Mouse (Mus musculus) stomach, embryonic 14.5 days (tissue): ENCODE measurements around the gene Tars2. TPM values are rescaled to one million over a fixed set of nuclear protein-coding genes. Genes with fewer than 3 reads are reported as not detected.

Experiments used
- ATAC-seq: fragments of 200-750 bp; cut with Nextera tagmentation; 2 replicates; pipeline ENCODE4 v1.8.0; 2017; ENCODE audit warnings: low read depth, moderate TSS enrichment; ENCODE audit not compliant: insufficient number of reproducible peaks, insufficient read depth, low FRiP score
- H3K27ac ChIP-seq: fragments of 300-500 bp; sonication (generic); 2 replicates; pipeline ENCODE4 v1.5.1; 2014; ENCODE audit warnings: mild to moderate bottlenecking, low read length, moderate library complexity, mixed read lengths
- H3K27me3 ChIP-seq: fragments of 300-500 bp; sonication (generic); 2 replicates; pipeline ENCODE4 v1.6.1; 2014; ENCODE audit warnings: low read length, control low read depth, mixed read lengths; ENCODE audit not compliant: control insufficient read depth, insufficient read depth
- H3K36me3 ChIP-seq: fragments of 300-500 bp; sonication (generic); 2 replicates; pipeline ENCODE4 v1.6.1; 2014; ENCODE audit warnings: mild to moderate bottlenecking, control low read depth, low read length, moderate library complexity, mixed read lengths; ENCODE audit not compliant: control insufficient read depth, insufficient read depth
- H3K4me1 ChIP-seq: fragments of 300-500 bp; sonication (generic); 2 replicates; pipeline ENCODE4 v1.6.1; 2014; ENCODE audit warnings: low read length, control low read depth, mixed read lengths; ENCODE audit not compliant: control insufficient read depth, insufficient read depth
- H3K4me2 ChIP-seq: fragments of 300-500 bp; sonication (generic); replicated peaks from 2 replicates; pipeline ENCODE4 v1.6.1; 2014; ENCODE audit warnings: low read depth, low read length, control low read depth
- H3K4me3 ChIP-seq: fragments of 300-500 bp; sonication (generic); 2 replicates; pipeline ENCODE4 v1.5.1; 2014; ENCODE audit warnings: low read depth, low read length, control low read depth
- H3K9ac ChIP-seq: fragments of 300-500 bp; sonication (generic); replicated peaks from 2 replicates; pipeline ENCODE4 v1.6.1; 2014; ENCODE audit warnings: low read depth, mild to moderate bottlenecking, control low read depth, low read length, moderate library complexity, mixed read lengths
- H3K9me3 ChIP-seq: fragments of 300-500 bp; sonication (generic); 2 replicates; pipeline ENCODE4 v1.6.1; 2016; ENCODE audit warnings: low read depth, low read length, control low read depth; ENCODE audit not compliant: control insufficient read depth
- WGBS: fragments of 180-500 bp; shearing (Covaris S2); extraction: QIAGEN DNeasy Blood & Tissue Kit; methylation state at CpG from one replicate; pipeline ENCODE4 v1.1.7; 2014; 5-methylcytosine and 5-hydroxymethylcytosine counted together
- polyA plus RNA-seq: library from polyadenylated mRNA; unstranded; fragments of >200 nt; fragmentation: Nextera tagmentation; extraction: Ambion mirVana; gene quantifications from 2 replicates; pipeline ENCODE4 v1.2.1, GENCODE M21; 2014

The Tars2 gene
- polyA plus RNA-seq, 1 experiment from 2014 or later = 47.5 TPM

- no peaks in the 10 kb centered on the region for H3K9me3 ChIP-seq
- H3K36me3 ChIP-seq = peaks cover 68% of the 10 kb centered on the region
- H3K27ac ChIP-seq = no peak overlapping the region
Measured at GRCm38 (mm10) chr3:95771985-95772384, 12.0 kb upstream of the Tars2 start.

GRCm38 (mm10) chr3:95765534-95765933 lies 5.5 kb upstream of the Tars2 start:
- no peaks in the 10 kb centered on the region for H3K4me1 ChIP-seq
- no peak overlapping the region for H3K4me2 ChIP-seq
- ATAC-seq = no peak
- no peaks in the 10 kb centered on the region for H3K27me3 ChIP-seq
- H3K9me3 ChIP-seq = no peaks in the 10 kb centered on the region
- no peak overlapping the region for H3K4me3 ChIP-seq
- WGBS = 90% methylated on average over 10 of the region's 10 CpGs
- H3K9ac ChIP-seq = no peak overlapping the region
- H3K27ac ChIP-seq = no peak overlapping the region
- peaks cover 44% of the 10 kb centered on the region for H3K36me3 ChIP-seq

More at GRCm38 (mm10) chr3:95771985-95772384, 12.0 kb upstream of the Tars2 start:
- no peaks in the 10 kb centered on the region for H3K27me3 ChIP-seq
- H3K9ac ChIP-seq = no peak overlapping the region
- H3K4me1 ChIP-seq = no peaks in the 10 kb centered on the region
- H3K4me2 ChIP-seq = no peak overlapping the region
- no peak for ATAC-seq
- no peak overlapping the region for H3K4me3 ChIP-seq

GRCm38 (mm10) chr3:95763811-95764210 lies 3.8 kb upstream of the Tars2 start:
- Histone ChIP-seq H3K27me3 (no peaks in the 10 kb centered on the region), H3K4me1 (no peaks in the 10 kb centered on the region), H3K27ac (no peak overlapping the region), H3K4me2 (no peak overlapping the region), H3K9me3 (no peaks in the 10 kb centered on the region), H3K4me3 (no peak overlapping the region), H3K9ac (no peak overlapping the region), H3K36me3 (peaks cover 34% of the 10 kb centered on the region)
- 72% methylated on average over 10 of the region's 10 CpGs for WGBS
- 0 out of 2 replicates have a peak, but pooled peaks have one; percentile 42 for ATAC-seq

DNA sequence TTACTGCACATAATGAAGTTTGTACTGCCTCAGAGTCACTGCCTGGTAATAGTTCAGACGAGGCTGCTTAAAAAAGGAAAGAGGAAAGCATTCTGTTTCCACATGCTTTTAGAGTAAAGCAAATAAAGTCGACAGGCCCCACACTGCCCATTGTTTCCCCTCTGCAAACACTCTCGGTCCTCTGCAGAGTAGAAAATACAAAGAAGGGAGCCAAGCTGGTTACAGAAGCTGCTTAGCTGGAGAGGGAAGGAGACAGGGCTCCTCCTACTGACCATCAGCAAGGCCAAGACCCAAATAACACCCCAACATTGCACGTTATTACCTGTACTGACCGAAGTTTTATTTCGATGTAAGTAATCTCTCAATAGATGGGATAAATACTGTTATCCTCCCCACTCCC lies 3.0 kb upstream of the Tars2 start:
- H3K4me3 ChIP-seq = no peak overlapping the region
- no peaks in the 10 kb centered on the region for H3K4me1 ChIP-seq
- ATAC-seq = peak; percentile 77
- H3K9ac ChIP-seq = no peak overlapping the region
- peak overlapping the region; percentile 78 for H3K27ac ChIP-seq
- no peaks in the 10 kb centered on the region for H3K9me3 ChIP-seq
- no peaks in the 10 kb centered on the region for H3K27me3 ChIP-seq
- 52% methylated on average over 6 of the region's 6 CpGs for WGBS
- peaks cover 26% of the 10 kb centered on the region for H3K36me3 ChIP-seq
- H3K4me2 ChIP-seq = no peak overlapping the region

DNA sequence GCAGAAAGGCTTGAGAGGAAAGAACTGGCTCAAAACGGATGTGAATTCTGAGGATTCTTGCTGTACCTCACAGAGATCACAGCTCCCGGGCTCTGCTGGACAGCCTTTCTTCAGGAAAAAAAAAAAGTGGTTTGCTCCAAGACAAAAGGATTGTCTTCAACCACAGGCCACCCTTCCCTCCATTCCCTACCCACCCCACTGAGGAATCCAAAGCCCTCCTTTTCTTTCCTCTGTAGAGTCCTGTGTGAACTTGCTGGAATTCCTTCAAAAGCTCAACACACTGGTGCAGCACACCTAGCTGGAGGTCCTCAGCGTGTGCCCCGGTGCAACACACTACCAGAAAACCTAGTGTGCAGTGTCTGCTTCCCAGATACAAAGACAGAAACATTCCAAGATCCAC lies 1.8 kb upstream of the Tars2 start:
- Histone ChIP-seq H3K4me1 (no peaks in the 10 kb centered on the region), H3K4me3 (no peak overlapping the region)

GRCm38 (mm10) chr3:95760656-95761055 lies 650 bp upstream of the Tars2 start:
- Histone ChIP-seq H3K4me3 (no peak overlapping the region), H3K9ac (no peak overlapping the region), H3K27ac (no peak overlapping the region), H3K4me1 (no peaks in the 10 kb centered on the region), H3K27me3 (no peaks in the 10 kb centered on the region), H3K9me3 (no peaks in the 10 kb centered on the region), H3K36me3 (peaks cover 17% of the 10 kb centered on the region), H3K4me2 (no peak overlapping the region)
- ATAC-seq = no peak

More for the DNA sequence above, 1.8 kb upstream of the Tars2 start:
- Histone ChIP-seq H3K9me3 (no peaks in the 10 kb centered on the region), H3K27me3 (no peaks in the 10 kb centered on the region), H3K36me3 (peaks cover 24% of the 10 kb centered on the region), H3K4me2 (no peak overlapping the region), H3K9ac (no peak overlapping the region), H3K27ac (peak overlapping the region; percentile 41)
- 65% methylated on average over 4 of the region's 4 CpGs for WGBS
- ATAC-seq = no peak

GRCm38 (mm10) chr3:95758467-95759218 lies 1.4 kb downstream of the Tars2 start:
- Histone ChIP-seq H3K27ac (no peak overlapping the region), H3K4me2 (no peak overlapping the region), H3K36me3 (no peaks in the 10 kb centered on the region), H3K9ac (no peak overlapping the region), H3K9me3 (no peaks in the 10 kb centered on the region), H3K4me1 (no peaks in the 10 kb centered on the region), H3K4me3 (no peak overlapping the region), H3K27me3 (no peaks in the 10 kb centered on the region)
- no peak for ATAC-seq
- 38% methylated on average over 9 of the region's 9 CpGs for WGBS

- WGBS = 90% methylated on average over 2 of the region's 2 CpGs
- H3K27ac ChIP-seq = no peak overlapping the region
- no peaks in the 10 kb centered on the region for H3K4me1 ChIP-seq
- H3K36me3 ChIP-seq = peaks cover 3% of the 10 kb centered on the region; the same call in 1 of the 2 replicates
- no peaks in the 10 kb centered on the region for H3K9me3 ChIP-seq
- no peak overlapping the region for H3K9ac ChIP-seq
- no peaks in the 10 kb centered on the region for H3K27me3 ChIP-seq
- no peak overlapping the region for H3K4me2 ChIP-seq
- no peak for ATAC-seq
- no peak overlapping the region for H3K4me3 ChIP-seq
Measured at GRCm38 (mm10) chr3:95756808-95757207, 3.2 kb downstream of the Tars2 start.
